ENCODE assay signal across 8 mouse cellular contexts in genomic region chr17:67071231-67072009, GRCm38 (mm10).
DNase-seq lines count a peak whose midpoint lies in the region; ATAC-seq and TF ChIP-seq lines count a peak whose summit lies in the region.
"Had no signal": no experiment of that assay in that cellular context is flagged by ENCODE, and none has a peak within 500 bp of the region (broad histone marks: within the 10 kb centered on the region; RNA-seq: fewer than 3 reads in every experiment).

No protein-coding gene starts in this region.

- no peak overlapping the region for H3K9ac ChIP-seq in midbrain, embryonic 14.5 days (replicated peaks; ENCODE audit: low read length)
- H3K9ac ChIP-seq: lung, embryonic 15.5 days had no signal

- no peak overlapping the region for H3K27ac ChIP-seq in cerebellum, adult 2 months (ENCODE audit: insufficient read depth, low read length)
- H3K27ac ChIP-seq in midbrain, embryonic 14.5 days (replicated peaks; ENCODE audit: low read depth, low read length) = no peak overlapping the region
- H3K27ac ChIP-seq: lung, embryonic 15.5 days had no signal

- no peak overlapping the region for H3K4me3 ChIP-seq in cerebellum, adult 2 months (replicated peaks; ENCODE audit: insufficient read depth, low read depth, low read length)
- H3K4me3 ChIP-seq in midbrain, embryonic 14.5 days (replicated peaks; ENCODE audit: low read depth, low read length) = no peak overlapping the region
- H3K4me3 ChIP-seq: lung, embryonic 15.5 days had no signal

- H3K9me3 ChIP-seq in midbrain, embryonic 14.5 days (ENCODE audit: control insufficient read depth, low read length) = no peaks in the 10 kb centered on the region
- H3K9me3 ChIP-seq: lung, embryonic 15.5 days had no signal

- peaks cover 16% of the 10 kb centered on the region for H3K4me1 ChIP-seq in cerebellum, adult 2 months (ENCODE audit: control insufficient read depth, insufficient read depth, low read length)
- peaks cover 10% of the 10 kb centered on the region; the same call in 1 of the 2 replicates for H3K4me1 ChIP-seq in midbrain, embryonic 14.5 days (ENCODE audit: control insufficient read depth, insufficient read depth, low read length)

- no peak for TF ChIP-seq CTCF in cerebellum, adult 2 months (IDR thresholded peaks at IDR 0.05; ENCODE audit: borderline replicate concordance, insufficient read depth, low read depth, low read length)

- no peaks in the 10 kb centered on the region for H3K36me3 ChIP-seq in midbrain, embryonic 14.5 days (ENCODE audit: control insufficient read depth, insufficient read depth, low read length)
- H3K36me3 ChIP-seq: lung, embryonic 15.5 days had no signal

- DNase-seq in left cerebral cortex, adult 11 months (ENCODE audit: low spot score) = peak; percentile 23
- no peak for DNase-seq in left cerebral cortex, postnatal 36 days (ENCODE audit: low spot score in 2 of 2)
- DNase-seq in cerebellum, adult 2 months = peak; percentile 70 to 88
- peak; percentile 45 for DNase-seq in gastrocnemius, postnatal 14 days
- peak; percentile 61 for DNase-seq in midbrain, embryonic 14.5 days
- DNase-seq in T-cell, adult 2 months (ENCODE audit: low spot score) = no peak
- DNase-seq in urinary bladder, adult 18-20 months (ENCODE audit: low spot score in 2 of 2) = no peak

- peak; percentile 55; the same call in 1 of the 2 replicates for ATAC-seq in midbrain, embryonic 14.5 days (ENCODE audit: low FRiP score, low TSS enrichment)

- 23% methylated on average over 7 of the region's 7 CpGs for WGBS in cerebellum, adult 2 months
- WGBS in midbrain, embryonic 14.5 days = 63% methylated on average over 7 of the region's 7 CpGs

- H3K27me3 ChIP-seq in cerebellum, adult 2 months (ENCODE audit: control insufficient read depth, insufficient read depth, low read length) = no peaks in the 10 kb centered on the region
- no peaks in the 10 kb centered on the region for H3K27me3 ChIP-seq in midbrain, embryonic 14.5 days (ENCODE audit: control insufficient read depth, insufficient read depth, low read length)
- H3K27me3 ChIP-seq: lung, embryonic 15.5 days had no signal

- intact Hi-C loops in left cerebral cortex, postnatal 36 days (cut with DNase I) = no loop called here
- intact Hi-C loops in gastrocnemius, postnatal 14 days (cut with DNase I; ENCODE audit: low total_unique reads) = no loop called here

- H3K4me2 ChIP-seq in midbrain, embryonic 14.5 days (ENCODE audit: low read length) = no peak overlapping the region
- H3K4me2 ChIP-seq: lung, embryonic 15.5 days had no signal

- TF ChIP-seq POLR2A in cerebellum, adult 2 months (IDR thresholded peaks at IDR 0.05; ENCODE audit: borderline replicate concordance, insufficient read depth, low read length) = no peak

Comparison
In these comparisons a context has a peak if more than half of its experiments do, and no peak if none do; other contexts are left out.
1. DNase-seq: peak in left cerebral cortex, adult 11 months (single experiment), cerebellum, adult 2 months (2 of 2), gastrocnemius, postnatal 14 days (single experiment) and midbrain, embryonic 14.5 days (single experiment); none in left cerebral cortex, postnatal 36 days (0 of 2), T-cell, adult 2 months (single experiment) and urinary bladder, adult 18-20 months (0 of 2).